30 mouse cellular contexts compared by ENCODE assay signal in genomic region chr2:157687506-157687905, GRCm38 (mm10). TPM values are rescaled to one million over a fixed set of nuclear protein-coding genes. Genes with fewer than 3 reads are reported as not detected.
DNase-seq lines count a peak whose midpoint lies in the region; ATAC-seq and TF ChIP-seq lines count a peak whose summit lies in the region.
"Had no signal": no experiment of that assay in that cellular context is flagged by ENCODE, and none has a peak within 500 bp of the region (broad histone marks: within the 10 kb centered on the region; RNA-seq: fewer than 3 reads in every experiment).

No protein-coding gene starts in this region.

- H3K4me1 ChIP-seq in forebrain, embryonic 14.5 days (ENCODE audit: control insufficient read depth, insufficient read depth, low read length) = peaks cover 6% of the 10 kb centered on the region; the same call in 1 of the 2 replicates
- peaks cover 18% of the 10 kb centered on the region for H3K4me1 ChIP-seq in forebrain, embryonic 12.5 days
- peaks cover 5% of the 10 kb centered on the region for H3K4me1 ChIP-seq in limb, embryonic 14.5 days (ENCODE audit: control insufficient read depth, insufficient read depth, low read length)
- peaks cover 22% of the 10 kb centered on the region for H3K4me1 ChIP-seq in limb, embryonic 10.5 days
- H3K4me1 ChIP-seq: heart, embryonic 15.5 days had no signal

- TF ChIP-seq POLR2A in limb, embryonic 14.5 days (IDR thresholded peaks at IDR 0.05; ENCODE audit: borderline replicate concordance, extremely low read depth, insufficient read depth, insufficient read length) = no peak
- no peak for TF ChIP-seq POLR2A in brain, embryonic 14.5 days (IDR thresholded peaks at IDR 0.05; ENCODE audit: borderline replicate concordance, extremely low read depth, insufficient read depth, insufficient read length, poor library complexity, severe bottlenecking)

- peak; percentile 72; the same call in 1 of the 2 replicates for ATAC-seq in forebrain, embryonic 14.5 days
- ATAC-seq in forebrain, embryonic 12.5 days (ENCODE audit: low FRiP score) = no peak
- no peak for ATAC-seq in limb, embryonic 14.5 days (ENCODE audit: low FRiP score, low read depth)
- ATAC-seq: forebrain, postnatal 0 days; Patski had no signal

- no peaks in the 10 kb centered on the region for H3K36me3 ChIP-seq in forebrain, embryonic 14.5 days (ENCODE audit: control insufficient read depth, insufficient read depth, low read length)
- H3K36me3 ChIP-seq in forebrain, embryonic 12.5 days (replicated peaks) = no peaks in the 10 kb centered on the region
- no peaks in the 10 kb centered on the region for H3K36me3 ChIP-seq in limb, embryonic 14.5 days (ENCODE audit: control insufficient read depth, insufficient read depth, low read length)
- H3K36me3 ChIP-seq in limb, embryonic 10.5 days = no peaks in the 10 kb centered on the region
- H3K36me3 ChIP-seq: embryonic facial prominence, embryonic 10.5 days; embryonic facial prominence, embryonic 13.5 days; G1E; heart, embryonic 12.5 days; heart, embryonic 15.5 days; hindbrain, embryonic 10.5 days; hindbrain, embryonic 13.5 days had no signal

- WGBS in forebrain, embryonic 14.5 days = 40% methylated on average over 3 of the region's 3 CpGs
- WGBS in forebrain, embryonic 12.5 days = 58% methylated on average over 3 of the region's 3 CpGs
- WGBS in limb, embryonic 14.5 days = 28% methylated on average over 3 of the region's 3 CpGs
- WGBS in limb, embryonic 10.5 days = 32% methylated on average over 3 of the region's 3 CpGs

- H3K27me3 ChIP-seq in forebrain, embryonic 14.5 days (replicated peaks; ENCODE audit: control insufficient read depth, insufficient read depth, low read length) = no peaks in the 10 kb centered on the region; the same call in 1 of the 2 replicates
- peaks cover 20% of the 10 kb centered on the region for H3K27me3 ChIP-seq in forebrain, embryonic 12.5 days
- H3K27me3 ChIP-seq in limb, embryonic 14.5 days (ENCODE audit: control insufficient read depth, insufficient read depth, low read length) = no peaks in the 10 kb centered on the region
- H3K27me3 ChIP-seq in limb, embryonic 10.5 days (ENCODE audit: low read depth, poor library complexity, severe bottlenecking) = no peaks in the 10 kb centered on the region
- H3K27me3 ChIP-seq: embryonic facial prominence, embryonic 13.5 days had no signal

- TF ChIP-seq CTCF in brain, embryonic 14.5 days (IDR thresholded peaks at IDR 0.05; ENCODE audit: borderline replicate concordance, extremely low read depth, insufficient read depth, insufficient read length) = no peak

- no peaks in the 10 kb centered on the region for H3K9me3 ChIP-seq in forebrain, embryonic 14.5 days (replicated peaks; ENCODE audit: control insufficient read depth, low read length)
- H3K9me3 ChIP-seq in forebrain, embryonic 12.5 days = no peaks in the 10 kb centered on the region
- no peaks in the 10 kb centered on the region for H3K9me3 ChIP-seq in limb, embryonic 14.5 days (ENCODE audit: control insufficient read depth, low read length)
- H3K9me3 ChIP-seq in limb, embryonic 10.5 days (replicated peaks) = no peaks in the 10 kb centered on the region
- H3K9me3 ChIP-seq: embryonic facial prominence, embryonic 10.5 days; embryonic facial prominence, embryonic 13.5 days; G1E; heart, embryonic 15.5 days; hindbrain, embryonic 10.5 days had no signal

- no peak overlapping the region for H3K4me3 ChIP-seq in forebrain, embryonic 14.5 days (ENCODE audit: low read depth, low read length)
- no peak overlapping the region for H3K4me3 ChIP-seq in forebrain, embryonic 12.5 days (replicated peaks)
- no peak overlapping the region for H3K4me3 ChIP-seq in limb, embryonic 14.5 days (replicated peaks; ENCODE audit: low read length)
- no peak overlapping the region for H3K4me3 ChIP-seq in limb, embryonic 10.5 days
- H3K4me3 ChIP-seq: embryonic facial prominence, embryonic 10.5 days; embryonic facial prominence, embryonic 13.5 days; erythroblast, embryonic 14.5 days; gastrocnemius, adult 2 months; heart, embryonic 12.5 days; heart, embryonic 15.5 days; hindbrain, embryonic 10.5 days; hindbrain, embryonic 13.5 days had no signal

- no peak overlapping the region for H3K27ac ChIP-seq in forebrain, embryonic 14.5 days (ENCODE audit: low read depth, low read length)
- H3K27ac ChIP-seq in forebrain, embryonic 12.5 days = no peak overlapping the region
- H3K27ac ChIP-seq in limb, embryonic 14.5 days (replicated peaks; ENCODE audit: low read depth, low read length) = no peak overlapping the region
- H3K27ac ChIP-seq in limb, embryonic 10.5 days = no peak overlapping the region
- H3K27ac ChIP-seq: embryonic facial prominence, embryonic 10.5 days; embryonic facial prominence, embryonic 13.5 days; gastrocnemius, adult 2 months; heart, embryonic 15.5 days; hindbrain, embryonic 10.5 days; hindbrain, embryonic 13.5 days had no signal

- no peak overlapping the region for H3K4me2 ChIP-seq in forebrain, embryonic 14.5 days (ENCODE audit: low read length)
- H3K4me2 ChIP-seq in forebrain, embryonic 12.5 days = no peak overlapping the region
- no peak overlapping the region for H3K4me2 ChIP-seq in limb, embryonic 14.5 days (replicated peaks; ENCODE audit: low read depth, low read length, severe bottlenecking)
- H3K4me2 ChIP-seq: embryonic facial prominence, embryonic 13.5 days; heart, embryonic 12.5 days; heart, embryonic 15.5 days; hindbrain, embryonic 13.5 days had no signal

- H3K9ac ChIP-seq in forebrain, embryonic 14.5 days (ENCODE audit: low read length) = no peak overlapping the region
- no peak overlapping the region for H3K9ac ChIP-seq in forebrain, embryonic 12.5 days
- no peak overlapping the region for H3K9ac ChIP-seq in limb, embryonic 14.5 days (ENCODE audit: low read depth, low read length, severe bottlenecking)
- H3K9ac ChIP-seq: embryonic facial prominence, embryonic 13.5 days; forebrain, postnatal 0 days; heart, embryonic 12.5 days; heart, embryonic 15.5 days; hindbrain, embryonic 13.5 days had no signal

- DNase-seq in forebrain, embryonic 14.5 days (ENCODE audit: low spot score) = peak; percentile 73
- peak; percentile 9 for DNase-seq in limb, embryonic 14.5 days (ENCODE audit: low spot score)
- DNase-seq in limb, embryonic 10.5 days (ENCODE audit: low spot score) = no peak
- peak; percentile 82 for DNase-seq in brain, embryonic 14.5 days (ENCODE audit: low read depth)
- peak; percentile 23 for DNase-seq in gonadal fat pad, adult 2 months (ENCODE audit: low read depth)
- DNase-seq in cerebellum, postnatal 14 days = no peak
- DNase-seq: adrenal gland, postnatal 10 days; adrenal gland, postnatal 36 days; B cell, adult 2 months; cerebellum, adult 11 months; cerebellum, adult 2 months; cerebellum, adult 9-11 months; cerebellum, postnatal 36 days; embryo, embryonic 11 days; forebrain, postnatal 0 days; gastrocnemius, adult 2 months; gastrocnemius, postnatal 14 days; heart, adult 18-20 months; heart, postnatal 10 days; heart, postnatal 36 days had no signal

RNA-seq across cellular contexts. Expression of gene Ctnnbl1, which starts 49.7 kb away (rescaled TPM):
- 86.7 and 89.4 TPM in 2 replicates for polyA plus RNA-seq in forebrain, embryonic 14.5 days (2014; fragmentation: Nextera tagmentation; extraction: Ambion mirVana)
- 100 and 101 TPM in 2 replicates for polyA plus RNA-seq in forebrain, embryonic 12.5 days (2016; fragmentation: Nextera tagmentation; extraction: Ambion mirVana)
- 38.8 and 40.3 TPM in 2 replicates for polyA plus RNA-seq in limb, embryonic 14.5 days (2012; rRNA removed)
- polyA plus RNA-seq in limb, embryonic 14.5 days (2014; fragmentation: Nextera tagmentation; extraction: Ambion mirVana) = 55.6 and 62.9 TPM in 2 replicates
- polyA plus RNA-seq in limb, embryonic 10.5 days (2016; fragmentation: Nextera tagmentation; extraction: Ambion mirVana) = 90.7 and 97.8 TPM in 2 replicates
- 61.8 TPM in 2 replicates for polyA plus RNA-seq in brain, embryonic 14.5 days (2012; rRNA removed)
- polyA plus RNA-seq in gonadal fat pad, adult 2 months (2012; rRNA removed) = 35.4 and 36.8 TPM in 2 replicates

Comparison
In these comparisons a context has a peak if more than half of its experiments do, and no peak if none do; other contexts are left out.
1. DNase-seq: peak in forebrain, embryonic 14.5 days (single experiment), limb, embryonic 14.5 days (single experiment), brain, embryonic 14.5 days (single experiment) and gonadal fat pad, adult 2 months (single experiment); none in limb, embryonic 10.5 days (single experiment) and cerebellum, postnatal 14 days (0 of 2).